Mouse (Mus musculus) lung, adult 2 months (tissue): Measurements from ENCODE around the gene Tnik. TPM values are rescaled to one million over a fixed set of nuclear protein-coding genes. Genes with fewer than 3 reads are reported as not detected.

Source experiments
- DNase-seq: peaks from one replicate; pipeline ENCODE4 v3.0.0; 2022
- H3K4me1 ChIP-seq: fragments of 200-500 bp; 2 replicates; pipeline ENCODE4 v1.6.1; 2011; ENCODE audit warnings: low read length; ENCODE audit not compliant: control insufficient read depth, insufficient read depth
- H3K4me3 ChIP-seq: fragments of 200-500 bp; replicated peaks from 2 replicates; pipeline ENCODE3; 2011; ENCODE audit warnings: low read depth, mild to moderate bottlenecking, control low read depth, low read length; ENCODE audit errors: extremely low read depth
- CTCF ChIP-seq: fragments of 200-500 bp; IDR thresholded peaks from 2 replicates; pipeline ENCODE4 v1.5.1; 2011; ENCODE audit warnings: mild to moderate bottlenecking, low read length, control low read depth; ENCODE audit not compliant: insufficient read depth
- POLR2A ChIP-seq: fragments of 200-500 bp; IDR thresholded peaks from 2 replicates; pipeline ENCODE4 v1.6.1; 2011; ENCODE audit warnings: low read depth, mild to moderate bottlenecking, control low read depth, low read length, borderline replicate concordance; ENCODE audit errors: extremely low read depth
- WGBS: fragments of 180-500 bp; shearing (Covaris S2); methylation state at CpG from one replicate; pipeline ENCODE4 v1.1.7; 2018; 5-methylcytosine and 5-hydroxymethylcytosine counted together
- polyA plus RNA-seq: library from polyadenylated mRNA; depleted of rRNA; stranded (reverse); fragments of >200 nt; gene quantifications from 2 replicates; pipeline ENCODE4 v1.2.3, GENCODE M21; 2012

Tnik gene
- polyA plus RNA-seq, 1 experiment = 11.8 TPM

- TF ChIP-seq CTCF = no peak
- no peak for TF ChIP-seq POLR2A
- Histone ChIP-seq H3K4me3 (peak overlapping the region; percentile 71), H3K4me1 (0 out of 2 replicates have a peak, but pooled peaks cover 6% of the 10 kb centered on the region)
- peak; percentile 42 for DNase-seq
- 10% methylated on average over 26 of the region's 26 CpGs for WGBS
These were observed 1.2 kb downstream of the Tnik start for GRCm38 (mm10) chr3:28263948-28264840.

- H3K4me3 ChIP-seq = peak overlapping the region; percentile 71
These were observed 1.8 kb downstream of the Tnik start for GRCm38 (mm10) chr3:28264841-28265150.

GRCm38 (mm10) chr3:28265183-28265582 lies 2.2 kb downstream of the Tnik start:
- 34% methylated on average over 4 of the region's 4 CpGs for WGBS
- TF ChIP-seq CTCF = no peak
- TF ChIP-seq POLR2A = no peak
- no peak for DNase-seq
- H3K4me1 ChIP-seq = 0 out of 2 replicates have a peak, but pooled peaks cover 6% of the 10 kb centered on the region
- peak overlapping the region; percentile 26 for H3K4me3 ChIP-seq

More at GRCm38 (mm10) chr3:28264841-28265150, 1.8 kb downstream of the Tnik start:
- no peak for DNase-seq
- 40% methylated on average over 5 of the region's 5 CpGs for WGBS
- TF ChIP-seq POLR2A = no peak
- no peak for TF ChIP-seq CTCF
- 0 out of 2 replicates have a peak, but pooled peaks cover 6% of the 10 kb centered on the region for H3K4me1 ChIP-seq

GRCm38 (mm10) chr3:28265656-28266055 lies 2.6 kb downstream of the Tnik start:
- H3K4me3 ChIP-seq = no peak overlapping the region
- WGBS = 93% methylated on average over 5 of the region's 5 CpGs
- DNase-seq = no peak
- H3K4me1 ChIP-seq = 0 out of 2 replicates have a peak, but pooled peaks cover 6% of the 10 kb centered on the region
- TF ChIP-seq POLR2A = no peak

GRCm38 (mm10) chr3:28267211-28267610 lies 4.2 kb downstream of the Tnik start:
- Histone ChIP-seq H3K4me1 (peaks cover 5% of the 10 kb centered on the region; the same call in 1 of the 2 replicates), H3K4me3 (no peak overlapping the region)
- whole genome bisulfite sequencing = 86% methylated on average over 7 of the region's 7 CpGs
- no peak for TF ChIP-seq POLR2A
- no peak for TF ChIP-seq CTCF
- no peak for DNase-seq

GRCm38 (mm10) chr3:28269716-28270115 lies 6.7 kb downstream of the Tnik start:
- 62% methylated on average over 2 of the region's 2 CpGs for WGBS
- DNase-seq = no peak
- H3K4me3 ChIP-seq = no peak overlapping the region
- TF ChIP-seq POLR2A = no peak
- TF ChIP-seq CTCF = no peak
- peaks cover 7% of the 10 kb centered on the region for H3K4me1 ChIP-seq

GRCm38 (mm10) chr3:28271884-28272283 lies 8.9 kb downstream of the Tnik start:
- H3K4me3 ChIP-seq = no peak overlapping the region
- TF ChIP-seq POLR2A (no peak), CTCF (no peak)
- H3K4me1 ChIP-seq = peaks cover 3% of the 10 kb centered on the region
- no peak for DNase-seq

GRCm38 (mm10) chr3:28274763-28275162 lies 11.7 kb downstream of the Tnik start:
- DNase-seq = no peak
- Histone ChIP-seq H3K4me3 (no peak overlapping the region), H3K4me1 (peaks cover 3% of the 10 kb centered on the region)
- no peak for TF ChIP-seq CTCF
- TF ChIP-seq POLR2A = no peak
- 89% methylated on average over 4 of the region's 4 CpGs for whole genome bisulfite sequencing

GRCm38 (mm10) chr3:28289693-28290092 lies 26.7 kb downstream of the Tnik start:
- Histone ChIP-seq H3K4me3 (no peak overlapping the region), H3K4me1 (no peaks in the 10 kb centered on the region)
- TF ChIP-seq CTCF (no peak), POLR2A (no peak)
- 81% methylated on average over 1 of the region's 1 CpGs for WGBS
- no peak for DNase-seq

GRCm38 (mm10) chr3:28301378-28301777 lies 38.4 kb downstream of the Tnik start:
- DNase-seq = no peak
- Histone ChIP-seq H3K4me1 (no peaks in the 10 kb centered on the region; the same call in 1 of the 2 replicates), H3K4me3 (no peak overlapping the region)
- WGBS = 33% methylated on average over 4 of the region's 4 CpGs
- no peak for TF ChIP-seq POLR2A
- no peak for TF ChIP-seq CTCF
